Mouse (Mus musculus) heart, embryonic 16.5 days (tissue): Measurements from ENCODE around the gene Med13. TPM values are rescaled to one million over a fixed set of nuclear protein-coding genes. Genes with fewer than 3 reads are reported as not detected.

ENCODE experiments used
- ATAC-seq: fragments of 200-750 bp; cut with Nextera tagmentation; replicated peaks from 2 replicates; pipeline ENCODE4 v1.8.0; 2017; ENCODE audit warnings: moderate number of reproducible peaks; ENCODE audit not compliant: insufficient read depth, low FRiP score; ENCODE audit errors: extremely low read depth
- H3K27ac ChIP-seq: fragments of 300-500 bp; sonication (generic); 2 replicates; pipeline ENCODE4 v1.5.1; 2014; ENCODE audit warnings: mild to moderate bottlenecking, low read length, control low read depth, moderate library complexity
- H3K27me3 ChIP-seq: fragments of 300-500 bp; sonication (generic); 2 replicates; pipeline ENCODE4 v1.6.1; 2014; ENCODE audit warnings: low read length, mixed read lengths; ENCODE audit not compliant: control insufficient read depth, insufficient read depth
- H3K36me3 ChIP-seq: fragments of 300-500 bp; sonication (generic); 2 replicates; pipeline ENCODE4 v1.6.1; 2014; ENCODE audit not compliant: control insufficient read depth, insufficient read depth
- H3K4me1 ChIP-seq: fragments of 300-500 bp; sonication (generic); 2 replicates; pipeline ENCODE4 v1.6.1; 2014; ENCODE audit warnings: low read length, mixed read lengths; ENCODE audit not compliant: control insufficient read depth, insufficient read depth
- H3K4me2 ChIP-seq: fragments of 300-500 bp; sonication (generic); 2 replicates; pipeline ENCODE4 v1.6.1; 2014; ENCODE audit warnings: low read depth, mild to moderate bottlenecking, control low read depth, low read length
- H3K4me3 ChIP-seq: fragments of 300-500 bp; sonication (generic); 2 replicates; pipeline ENCODE4 v1.5.1; 2014; ENCODE audit warnings: mild to moderate bottlenecking, control low read depth, low read length
- H3K9ac ChIP-seq: fragments of 300-500 bp; sonication (generic); 2 replicates; pipeline ENCODE4 v1.6.1; 2014; ENCODE audit warnings: low read length, control low read depth
- H3K9me3 ChIP-seq: fragments of 300-500 bp; sonication (generic); replicated peaks from 2 replicates; pipeline ENCODE4 v1.6.1; 2016; ENCODE audit warnings: low read length; ENCODE audit not compliant: control insufficient read depth
- WGBS: fragments of 180-500 bp; shearing (Covaris S2); extraction: QIAGEN DNeasy Blood & Tissue Kit; methylation state at CpG from one replicate; pipeline ENCODE4 v1.1.7; 2014; 5-methylcytosine and 5-hydroxymethylcytosine counted together
- polyA plus RNA-seq: library from polyadenylated mRNA; unstranded; fragments of >200 nt; fragmentation: Nextera tagmentation; extraction: Ambion mirVana; gene quantifications from 2 replicates; pipeline ENCODE4 v1.2.1, GENCODE M21; 2015

Med13 gene
- polyA plus RNA-seq, 1 experiment from 2014 or later, result 6.2 TPM

- no peak overlapping the region for H3K4me3 ChIP-seq
- H3K4me2 ChIP-seq, result no peak overlapping the region
- no peaks in the 10 kb centered on the region for H3K27me3 ChIP-seq
- no peak for ATAC-seq
- WGBS, result 44% methylated on average over 5 of the region's 5 CpGs
- no peaks in the 10 kb centered on the region for H3K9me3 ChIP-seq
- H3K9ac ChIP-seq, result no peak overlapping the region
- H3K36me3 ChIP-seq, result no peaks in the 10 kb centered on the region
- H3K4me1 ChIP-seq, result no peaks in the 10 kb centered on the region
- H3K27ac ChIP-seq, result no peak overlapping the region
These were observed 11.6 kb upstream of the Med13 start for GRCm38 (mm10) chr11:86369003-86369402.

- 62% methylated on average over 5 of the region's 5 CpGs for WGBS
- H3K9ac ChIP-seq, result no peak overlapping the region
- no peaks in the 10 kb centered on the region for H3K4me1 ChIP-seq
These were observed 7.5 kb upstream of the Med13 start for GRCm38 (mm10) chr11:86364709-86365452.

GRCm38 (mm10) chr11:86357984-86358528, 654 bp upstream of the Med13 start:
- peak overlapping the region; percentile 12; the same call in 1 of the 2 replicates for H3K4me2 ChIP-seq
- no peaks in the 10 kb centered on the region for H3K27me3 ChIP-seq
- H3K9me3 ChIP-seq, result no peaks in the 10 kb centered on the region
- WGBS, result under 1% methylated on average over 45 of the region's 45 CpGs
- peaks cover 6% of the 10 kb centered on the region for H3K36me3 ChIP-seq
- peak; percentile 97 for ATAC-seq
- peak overlapping the region; percentile 94 for H3K9ac ChIP-seq
- H3K4me1 ChIP-seq, result peaks cover 17% of the 10 kb centered on the region
- H3K4me3 ChIP-seq, result peak overlapping the region; percentile 85
- H3K27ac ChIP-seq, result peak overlapping the region; percentile 98

More at GRCm38 (mm10) chr11:86364709-86365452, 7.5 kb upstream of the Med13 start:
- H3K27ac ChIP-seq, result no peak overlapping the region
- no peak overlapping the region for H3K4me2 ChIP-seq
- H3K36me3 ChIP-seq, result no peaks in the 10 kb centered on the region
- H3K4me3 ChIP-seq, result no peak overlapping the region
- ATAC-seq, result no peak
- H3K9me3 ChIP-seq, result no peaks in the 10 kb centered on the region
- H3K27me3 ChIP-seq, result no peaks in the 10 kb centered on the region

- Histone ChIP-seq H3K27ac (peak overlapping the region; percentile 98), H3K4me1 (peaks cover 25% of the 10 kb centered on the region), H3K9me3 (no peaks in the 10 kb centered on the region), H3K4me3 (peak overlapping the region; percentile 85), H3K27me3 (no peaks in the 10 kb centered on the region), H3K36me3 (peaks cover 6% of the 10 kb centered on the region), H3K9ac (peak overlapping the region; percentile 94), H3K4me2 (peak overlapping the region; percentile 86)
- WGBS, result 2% methylated on average over 13 of the region's 13 CpGs
- ATAC-seq, result no peak
These were observed 1.2 kb downstream of the Med13 start for GRCm38 (mm10) chr11:86356007-86356853.

- Histone ChIP-seq H3K9ac (no peak overlapping the region), H3K36me3 (peaks cover 6% of the 10 kb centered on the region), H3K27ac (no peak overlapping the region), H3K9me3 (no peaks in the 10 kb centered on the region), H3K4me1 (peaks cover 32% of the 10 kb centered on the region), H3K4me2 (no peak overlapping the region), H3K27me3 (no peaks in the 10 kb centered on the region), H3K4me3 (no peak overlapping the region)
- no peak for ATAC-seq
- WGBS, result 70% methylated on average over 3 of the region's 3 CpGs
These were observed 3.8 kb downstream of the Med13 start for GRCm38 (mm10) chr11:86353586-86353985.

- 64% methylated on average over 3 of the region's 3 CpGs for WGBS
- no peaks in the 10 kb centered on the region for H3K27me3 ChIP-seq
- peaks cover 32% of the 10 kb centered on the region for H3K4me1 ChIP-seq
- H3K9ac ChIP-seq, result no peak overlapping the region
- ATAC-seq, result no peak
- H3K4me2 ChIP-seq, result no peak overlapping the region
- H3K4me3 ChIP-seq, result no peak overlapping the region
- no peaks in the 10 kb centered on the region for H3K9me3 ChIP-seq
- peaks cover 6% of the 10 kb centered on the region for H3K36me3 ChIP-seq
- no peak overlapping the region for H3K27ac ChIP-seq
These were observed 5.6 kb downstream of the Med13 start for GRCm38 (mm10) chr11:86351766-86352315.

- H3K4me3 ChIP-seq, result no peak overlapping the region
- ATAC-seq, result no peak
- no peaks in the 10 kb centered on the region for H3K9me3 ChIP-seq
- peaks cover 10% of the 10 kb centered on the region for H3K36me3 ChIP-seq
- H3K9ac ChIP-seq, result no peak overlapping the region
- WGBS, result 71% methylated on average over 1 of the region's 1 CpGs
- H3K27me3 ChIP-seq, result no peaks in the 10 kb centered on the region
- no peak overlapping the region for H3K4me2 ChIP-seq
- H3K27ac ChIP-seq, result no peak overlapping the region
- H3K4me1 ChIP-seq, result peaks cover 31% of the 10 kb centered on the region
These were observed 6.7 kb downstream of the Med13 start for GRCm38 (mm10) chr11:86350636-86351138.

- Histone ChIP-seq H3K36me3 (peaks cover 10% of the 10 kb centered on the region), H3K4me1 (peaks cover 23% of the 10 kb centered on the region), H3K9me3 (no peaks in the 10 kb centered on the region), H3K9ac (no peak overlapping the region), H3K27ac (no peak overlapping the region), H3K4me2 (no peak overlapping the region), H3K4me3 (no peak overlapping the region), H3K27me3 (no peaks in the 10 kb centered on the region)
- 40% methylated on average over 2 of the region's 2 CpGs for whole genome bisulfite sequencing
- no peak for ATAC-seq
These were observed 8.1 kb downstream of the Med13 start for GRCm38 (mm10) chr11:86349325-86349724.
